Mouse (Mus musculus) kidney, adult 18-20 months (tissue): ENCODE measurements around the gene Gnai2.

ENCODE experiments used
- DNase-seq: peaks from one replicate; pipeline ENCODE4 v3.0.0; 2021

The Gnai2 gene

DNA sequence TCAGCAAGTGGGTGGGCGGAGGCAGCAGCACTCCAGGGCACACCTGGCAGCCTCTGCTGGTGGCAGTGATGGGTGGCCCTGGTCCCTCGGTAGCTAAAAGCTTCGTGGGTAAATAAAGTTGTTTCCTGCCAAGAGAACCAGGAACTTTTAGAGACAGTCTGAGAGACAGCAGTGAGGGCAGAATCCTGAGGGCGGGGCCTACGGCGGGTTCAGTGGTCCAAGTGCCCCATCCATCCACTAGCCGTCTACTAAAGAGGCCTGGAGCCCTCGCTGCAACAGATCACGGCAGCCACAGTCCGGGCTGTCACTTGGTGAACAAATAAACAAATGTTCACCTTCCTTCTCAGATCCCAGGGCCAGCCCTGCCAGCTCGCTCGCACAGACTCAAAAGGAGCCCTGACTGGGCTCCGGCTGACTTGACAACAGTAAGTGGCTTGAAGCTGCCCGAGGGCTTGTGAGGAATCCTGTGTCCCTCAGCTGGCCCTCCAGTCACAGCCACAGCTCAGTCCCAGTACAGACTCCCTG is 5.2 kb downstream of the Gnai2 start:
- peak; percentile 25 for DNase-seq

DNA sequence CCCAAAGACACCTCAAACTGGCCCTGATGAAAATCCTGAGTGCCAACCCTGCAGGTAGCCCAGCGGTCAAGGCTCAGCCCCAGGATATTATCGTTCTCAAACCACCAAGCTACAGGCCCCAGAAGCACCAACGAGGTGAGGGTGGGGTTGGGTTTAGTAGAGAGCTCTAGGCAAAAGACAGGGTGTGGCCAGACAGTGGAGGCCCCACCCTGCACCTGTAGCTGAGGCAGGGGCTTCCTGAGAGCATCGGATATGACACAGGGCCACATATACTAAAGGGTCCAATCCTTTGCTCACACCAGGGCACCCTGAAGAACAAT is 5.8 kb downstream of the Gnai2 start:
- DNase-seq = peak; percentile 2

DNA sequence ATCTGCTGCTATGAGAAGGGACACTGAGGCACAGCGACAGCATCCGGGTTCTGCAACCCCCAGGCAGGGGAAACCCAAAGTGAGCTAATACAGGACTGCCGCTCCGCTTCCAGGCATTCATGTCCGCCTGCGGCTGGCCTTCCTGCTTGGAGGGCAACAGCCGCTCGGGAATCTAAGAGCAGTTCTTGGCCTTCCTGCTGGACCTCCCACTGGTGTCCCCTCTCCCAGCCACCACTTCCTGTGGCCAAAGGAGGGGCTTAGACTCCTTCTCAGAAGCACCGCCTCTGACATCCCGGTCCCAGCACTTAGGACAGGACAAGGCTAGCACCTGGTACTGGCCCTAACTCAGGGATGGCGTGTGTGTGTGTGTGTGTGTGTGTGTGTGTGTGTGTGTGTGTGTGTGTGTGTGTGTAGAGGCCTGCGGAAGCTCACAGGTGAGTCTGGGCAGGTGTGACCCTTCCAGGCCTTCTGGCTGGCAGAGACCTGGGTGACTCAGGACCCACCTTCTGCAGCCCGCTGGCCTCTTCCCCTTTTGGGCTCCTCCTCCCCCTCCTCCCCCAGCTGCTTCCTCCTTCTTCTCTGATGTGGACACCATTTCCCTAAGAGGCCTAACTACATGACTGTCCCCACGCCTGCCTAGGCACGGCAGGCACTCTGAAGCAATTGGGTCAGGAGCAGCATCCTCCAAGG is 6.3 kb downstream of the Gnai2 start:
- DNase-seq = peak; percentile 55

DNA sequence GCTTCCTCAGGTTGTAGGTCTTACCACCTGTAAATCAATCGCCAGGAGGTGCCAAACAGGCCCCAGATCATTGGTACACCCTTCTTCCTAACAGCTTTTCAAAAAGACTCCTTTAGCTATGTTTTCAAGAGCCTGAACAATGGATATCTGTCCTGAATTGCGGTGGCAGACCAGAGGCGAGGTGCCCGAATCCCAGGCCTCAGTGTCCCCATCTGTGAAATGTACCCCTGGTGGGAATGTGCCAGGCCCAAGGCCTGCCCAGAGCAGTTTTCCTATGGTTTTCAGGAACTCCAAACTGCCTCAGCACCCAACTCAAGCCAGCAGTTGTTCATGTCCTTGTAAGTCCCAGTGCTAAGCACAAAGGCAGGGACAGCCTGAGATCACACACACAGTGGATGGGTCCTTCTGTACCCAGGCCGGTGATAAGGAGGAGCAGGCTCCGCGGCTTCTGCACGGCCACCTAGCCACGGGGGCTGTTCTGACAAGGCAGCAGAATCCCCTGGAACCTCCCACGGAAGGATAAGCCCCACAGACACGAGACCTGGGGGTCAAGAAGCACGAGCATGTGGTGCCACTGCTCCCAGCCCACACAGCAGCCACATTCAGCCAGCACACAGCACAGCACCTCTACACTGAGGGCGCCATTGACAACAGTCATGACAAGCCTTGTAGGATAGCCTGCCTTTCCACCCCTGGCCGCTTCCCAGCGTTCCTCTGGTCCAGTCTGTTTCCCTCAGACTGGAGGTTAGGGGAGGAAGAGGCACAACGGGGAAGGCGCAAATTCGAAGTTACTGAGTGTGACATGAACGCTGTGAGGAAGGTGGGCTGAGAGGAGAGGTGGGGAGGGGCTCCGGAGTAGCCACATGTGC is 7.5 kb downstream of the Gnai2 start:
- no peak for DNase-seq

- peak; percentile 83 for DNase-seq
These were observed 8.3 kb downstream of the Gnai2 start for GRCm38 (mm10) chr9:107626844-107627277.

GRCm38 (mm10) chr9:107626158-107626843 is 8.9 kb downstream of the Gnai2 start:
- no peak for DNase-seq

DNA sequence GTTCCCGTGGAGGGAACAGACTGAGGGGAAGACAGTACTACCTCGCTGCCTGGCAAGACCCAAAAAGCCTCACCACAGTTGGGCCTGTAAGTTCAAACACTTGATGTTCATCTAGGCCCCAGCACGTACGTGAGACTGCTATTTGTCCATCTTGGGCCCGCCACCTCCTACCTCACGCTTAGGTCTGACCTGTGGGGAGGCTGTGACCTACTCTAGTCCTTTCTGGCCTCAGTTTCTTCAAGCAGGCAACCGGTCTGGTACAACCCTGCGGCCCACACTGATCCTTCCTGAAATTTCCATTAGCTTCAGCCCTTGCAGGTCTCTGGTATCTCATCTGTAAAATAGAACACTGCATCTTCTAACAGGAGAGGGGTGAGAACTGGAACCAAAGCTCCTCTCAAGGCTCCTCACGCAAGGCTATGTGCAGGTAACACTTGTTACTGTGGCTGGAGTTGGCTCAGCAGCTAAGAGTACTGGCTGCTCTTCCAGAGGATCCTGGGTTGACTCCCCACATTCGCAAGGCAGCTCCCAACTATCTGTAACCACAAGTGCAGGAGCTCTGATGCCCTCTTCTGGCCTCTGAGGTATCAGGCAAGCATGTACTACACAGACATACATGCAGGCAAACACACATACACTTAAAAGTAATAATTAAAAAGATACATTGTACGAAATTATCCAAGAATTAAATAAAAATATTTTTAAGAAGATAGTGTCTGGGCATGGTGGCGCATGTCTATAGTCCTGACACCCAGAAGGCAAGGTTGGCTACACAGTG is 9.6 kb downstream of the Gnai2 start:
- no peak for DNase-seq

DNA sequence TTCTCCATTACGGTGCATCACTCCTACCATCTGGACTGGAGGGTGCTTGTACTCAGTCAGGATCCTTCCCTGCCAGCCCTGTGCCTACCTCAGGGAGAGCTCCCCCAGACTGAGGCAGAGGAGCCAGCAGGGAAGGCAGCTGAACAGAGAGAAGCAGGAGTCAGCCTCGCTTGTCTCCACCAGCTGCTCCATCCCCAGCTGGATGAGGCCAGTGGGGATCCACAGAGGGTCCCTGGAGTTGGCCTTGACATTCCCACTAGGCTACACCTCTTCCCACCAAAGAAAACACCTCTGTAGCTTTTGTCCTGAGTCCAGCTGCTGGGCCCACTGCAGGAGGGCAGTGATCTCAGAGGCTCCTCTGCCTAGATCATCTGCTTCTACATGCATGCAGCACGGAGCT is 10.2 kb downstream of the Gnai2 start:
- DNase-seq = no peak

- no peak for DNase-seq
These were observed 10.6 kb downstream of the Gnai2 start for GRCm38 (mm10) chr9:107624539-107624938.

- no peak for DNase-seq
These were observed 14.2 kb downstream of the Gnai2 start for GRCm38 (mm10) chr9:107620954-107621353.

GRCm38 (mm10) chr9:107619546-107619879 is 15.7 kb downstream of the Gnai2 start:
- DNase-seq = no peak

- peak; percentile 83 for DNase-seq
These were observed 16.2 kb downstream of the Gnai2 start for GRCm38 (mm10) chr9:107618778-107619545.

GRCm38 (mm10) chr9:107618098-107618497 is 17.1 kb downstream of the Gnai2 start:
- DNase-seq = no peak

DNA sequence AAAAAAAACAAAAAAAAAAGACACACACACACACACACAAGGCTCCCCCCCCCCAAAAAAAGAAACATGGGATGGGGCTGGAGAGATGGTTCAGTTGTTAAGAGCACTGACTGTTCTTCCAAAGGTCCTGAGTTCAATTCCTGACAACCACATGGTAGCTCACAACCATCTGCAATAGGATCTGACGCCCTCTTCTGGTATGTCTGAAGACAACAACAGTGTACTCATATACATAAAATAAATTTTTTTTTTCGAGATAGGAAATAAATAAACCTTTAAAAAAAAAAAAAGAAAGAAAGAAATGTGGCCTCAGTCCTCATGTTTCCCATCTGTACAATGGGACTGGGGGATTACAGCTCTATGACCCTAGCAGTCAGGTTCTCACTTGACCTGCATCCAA is 17.7 kb downstream of the Gnai2 start:
- no peak for DNase-seq

DNA sequence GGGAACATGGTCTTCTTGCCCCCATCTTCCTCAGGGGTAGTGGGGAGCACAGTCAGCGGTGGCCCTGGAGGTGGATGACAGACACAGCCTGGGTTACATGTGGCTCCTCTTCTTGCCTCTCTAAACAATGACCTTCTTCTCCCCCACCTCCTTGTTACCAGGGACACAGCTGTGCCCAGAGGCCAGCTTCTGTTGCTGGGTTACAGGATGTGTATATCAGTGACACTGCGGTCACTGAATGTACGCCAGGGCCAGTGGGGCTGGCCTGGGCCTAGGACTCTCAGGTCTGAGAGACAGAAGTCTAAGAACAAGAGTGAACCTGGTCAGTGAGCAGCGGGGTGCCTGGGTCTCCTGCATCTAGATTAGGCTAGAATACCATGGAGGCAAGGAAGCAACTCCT is 20.1 kb downstream of the Gnai2 start:
- no peak for DNase-seq

GRCm38 (mm10) chr9:107612945-107613569 is 22.1 kb downstream of the Gnai2 start:
- no peak for DNase-seq

DNA sequence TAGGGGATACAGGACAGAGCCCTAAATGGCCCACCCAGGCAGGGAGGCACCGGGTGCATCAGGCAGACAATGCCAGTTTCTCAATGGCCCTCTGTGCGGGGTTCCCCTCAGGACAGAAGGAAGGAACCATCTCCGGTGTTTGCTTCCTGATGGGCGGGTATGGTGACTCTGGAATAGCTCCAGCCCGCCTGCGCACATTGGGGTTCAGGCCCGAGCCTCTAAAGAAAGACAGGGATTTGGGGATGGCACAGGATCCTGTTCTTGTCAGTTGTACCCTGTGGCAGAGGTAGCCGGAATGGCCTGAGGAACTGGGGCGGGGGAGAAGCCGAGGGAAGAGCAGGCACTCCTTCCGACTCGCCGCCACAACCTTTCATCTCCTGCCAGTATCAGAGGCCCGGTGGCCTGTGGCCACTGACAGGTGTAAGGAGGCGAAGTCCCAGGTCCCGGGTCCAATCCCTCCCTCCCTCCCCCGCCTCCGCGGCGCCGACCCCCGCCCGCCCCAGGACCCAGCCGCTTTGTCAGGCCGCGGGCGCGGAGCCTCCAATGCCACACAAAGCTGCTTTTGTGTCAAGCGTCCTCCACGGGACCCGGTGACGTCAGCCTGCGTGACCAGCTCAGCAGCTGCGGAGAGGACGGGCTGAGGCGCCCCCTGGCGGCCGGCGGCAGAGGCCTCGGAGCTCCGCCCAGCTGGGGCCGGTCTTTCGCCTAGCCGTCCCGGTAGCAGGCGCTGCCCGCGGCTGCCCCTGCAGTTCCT is 22.8 kb downstream of the Gnai2 start:
- peak; percentile 99 for DNase-seq

- DNase-seq = no peak
These were observed 23.5 kb downstream of the Gnai2 start for GRCm38 (mm10) chr9:107611456-107612190.

GRCm38 (mm10) chr9:107609433-107609830 is 25.7 kb downstream of the Gnai2 start:
- no peak for DNase-seq
